Mouse (Mus musculus): ENCODE measurements around the gene Lsm10. TPM values are rescaled to one million over a fixed set of nuclear protein-coding genes. Genes with fewer than 3 reads are reported as not detected.

Gene Lsm10
- polyA plus RNA-seq, 1 experiment from 2014 or later = 54.1 TPM

GRCm38 (mm10) chr4:126111153-126111549 lies 14.7 kb downstream of the Lsm10 start:
- Histone ChIP-seq H3K9me3 (ENCODE audit: control insufficient read depth, low read length) (no peaks in the 10 kb centered on the region), H3K27me3 (replicated peaks; ENCODE audit: control insufficient read depth, insufficient read depth, low read length) (no peaks in the 10 kb centered on the region), H3K27ac (replicated peaks; ENCODE audit: low read depth, low read length) (peak overlapping the region; percentile 67), H3K36me3 (ENCODE audit: control insufficient read depth, insufficient read depth, low read length) (no peaks in the 10 kb centered on the region), H3K4me3 (ENCODE audit: low read depth, low read length) (no peak overlapping the region), H3K4me1 (ENCODE audit: control insufficient read depth, insufficient read depth, low read length) (peaks cover 23% of the 10 kb centered on the region), H3K4me2 (ENCODE audit: low read depth, low read length) (peak overlapping the region; percentile 23), H3K9ac (ENCODE audit: low read depth, low read length) (peak overlapping the region; percentile 10)
- ATAC-seq (ENCODE audit: low read depth) (0 out of 2 replicates have a peak, but pooled peaks have one; percentile 1), DNase-seq (ENCODE audit: low spot score) (no peak)
- WGBS = 15% methylated on average over 7 of the region's 7 CpGs

DNA sequence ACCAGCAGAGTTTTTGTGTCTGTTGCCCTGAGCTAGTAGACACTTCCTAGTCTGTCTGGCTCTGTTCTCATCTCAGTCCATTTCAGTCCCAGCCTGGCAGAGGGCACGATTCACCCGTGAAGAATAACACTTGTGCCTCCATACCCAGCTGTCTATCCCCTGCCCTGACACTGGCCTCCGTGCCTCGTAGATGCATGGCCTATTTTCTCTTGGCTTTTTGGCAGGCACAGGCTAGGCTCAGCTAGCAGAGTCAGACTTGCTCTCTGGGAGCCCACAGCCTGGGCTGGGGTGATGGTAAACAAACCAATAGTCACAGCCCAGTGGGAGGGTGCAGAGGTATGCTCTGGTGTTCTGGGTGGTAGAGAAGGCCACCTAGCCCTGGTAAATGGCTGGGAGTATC lies 16.8 kb downstream of the Lsm10 start:
- ATAC-seq (ENCODE audit: low read depth) (no peak), DNase-seq (ENCODE audit: low spot score) (no peak)
- Histone ChIP-seq H3K9ac (ENCODE audit: low read depth, low read length) (no peak overlapping the region), H3K27me3 (replicated peaks; ENCODE audit: control insufficient read depth, insufficient read depth, low read length) (no peaks in the 10 kb centered on the region), H3K27ac (replicated peaks; ENCODE audit: low read depth, low read length) (no peak overlapping the region), H3K4me3 (ENCODE audit: low read depth, low read length) (no peak overlapping the region), H3K4me2 (ENCODE audit: low read depth, low read length) (no peak overlapping the region), H3K9me3 (ENCODE audit: control insufficient read depth, low read length) (no peaks in the 10 kb centered on the region), H3K36me3 (ENCODE audit: control insufficient read depth, insufficient read depth, low read length) (peaks cover 3% of the 10 kb centered on the region; the same call in 1 of the 2 replicates), H3K4me1 (ENCODE audit: control insufficient read depth, insufficient read depth, low read length) (peaks cover 23% of the 10 kb centered on the region)
- WGBS = 69% methylated on average over 4 of the region's 4 CpGs

GRCm38 (mm10) chr4:126113943-126114342 lies 17.5 kb downstream of the Lsm10 start:
- DNase-seq (ENCODE audit: low spot score) (peak; percentile 24), ATAC-seq (ENCODE audit: low read depth) (no peak)
- Histone ChIP-seq H3K27ac (replicated peaks; ENCODE audit: low read depth, low read length) (no peak overlapping the region), H3K9ac (ENCODE audit: low read depth, low read length) (no peak overlapping the region), H3K27me3 (replicated peaks; ENCODE audit: control insufficient read depth, insufficient read depth, low read length) (no peaks in the 10 kb centered on the region), H3K36me3 (ENCODE audit: control insufficient read depth, insufficient read depth, low read length) (peaks cover 3% of the 10 kb centered on the region; the same call in 1 of the 2 replicates), H3K9me3 (ENCODE audit: control insufficient read depth, low read length) (no peaks in the 10 kb centered on the region), H3K4me2 (ENCODE audit: low read depth, low read length) (no peak overlapping the region), H3K4me1 (ENCODE audit: control insufficient read depth, insufficient read depth, low read length) (peaks cover 20% of the 10 kb centered on the region), H3K4me3 (ENCODE audit: low read depth, low read length) (no peak overlapping the region)
- 16% methylated on average over 4 of the region's 6 CpGs for WGBS

DNA sequence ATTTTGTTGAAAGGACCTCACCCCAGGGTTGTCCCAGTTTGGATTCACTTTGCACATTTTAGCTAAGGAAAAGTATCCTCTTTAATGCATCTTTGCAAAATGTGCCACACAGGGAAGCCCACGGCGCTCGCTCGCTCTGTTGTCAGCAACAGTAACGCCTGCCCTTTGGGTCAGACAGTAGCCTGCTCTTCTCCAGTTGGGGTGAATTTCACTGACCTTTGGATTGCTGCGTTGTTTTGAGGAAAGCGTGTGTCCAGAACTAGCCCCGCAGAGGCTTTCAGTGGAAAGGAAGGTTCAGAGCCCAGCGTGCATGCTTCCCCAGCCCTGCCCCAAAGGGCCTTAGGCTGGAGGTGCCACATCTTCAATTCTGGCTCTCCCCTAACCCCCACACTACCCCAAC lies 19.0 kb downstream of the Lsm10 start:
- H3K9ac ChIP-seq (ENCODE audit: low read depth, low read length) = no peak overlapping the region
- H3K27me3 ChIP-seq (replicated peaks; ENCODE audit: control insufficient read depth, insufficient read depth, low read length) = no peaks in the 10 kb centered on the region
- peaks cover 3% of the 10 kb centered on the region; the same call in 1 of the 2 replicates for H3K36me3 ChIP-seq (ENCODE audit: control insufficient read depth, insufficient read depth, low read length)
- 77% methylated on average over 9 of the region's 9 CpGs for WGBS
- H3K4me2 ChIP-seq (ENCODE audit: low read depth, low read length) = no peak overlapping the region
- ATAC-seq (ENCODE audit: low read depth) (no peak), DNase-seq (ENCODE audit: low spot score) (no peak)
- no peaks in the 10 kb centered on the region for H3K9me3 ChIP-seq (ENCODE audit: control insufficient read depth, low read length)
- H3K4me1 ChIP-seq (ENCODE audit: control insufficient read depth, insufficient read depth, low read length) = peaks cover 9% of the 10 kb centered on the region
- no peak overlapping the region for H3K4me3 ChIP-seq (ENCODE audit: low read depth, low read length)
- no peak overlapping the region for H3K27ac ChIP-seq (replicated peaks; ENCODE audit: low read depth, low read length)

- Histone ChIP-seq H3K36me3 (ENCODE audit: control insufficient read depth, insufficient read depth, low read length) (peaks cover 3% of the 10 kb centered on the region; the same call in 1 of the 2 replicates), H3K4me3 (ENCODE audit: low read depth, low read length) (no peak overlapping the region), H3K4me1 (ENCODE audit: control insufficient read depth, insufficient read depth, low read length) (peaks cover 3% of the 10 kb centered on the region), H3K27me3 (replicated peaks; ENCODE audit: control insufficient read depth, insufficient read depth, low read length) (no peaks in the 10 kb centered on the region), H3K4me2 (ENCODE audit: low read depth, low read length) (no peak overlapping the region), H3K9me3 (ENCODE audit: control insufficient read depth, low read length) (peaks cover 2% of the 10 kb centered on the region; the same call in 1 of the 2 replicates), H3K27ac (replicated peaks; ENCODE audit: low read depth, low read length) (no peak overlapping the region), H3K9ac (ENCODE audit: low read depth, low read length) (no peak overlapping the region)
- ATAC-seq (ENCODE audit: low read depth) (peak; percentile 54; the same call in 1 of the 2 replicates), DNase-seq (ENCODE audit: low spot score) (peak; percentile 19)
- 68% methylated on average over 6 of the region's 6 CpGs for WGBS
Measured at GRCm38 (mm10) chr4:126115871-126116521, 19.6 kb downstream of the Lsm10 start.

DNA sequence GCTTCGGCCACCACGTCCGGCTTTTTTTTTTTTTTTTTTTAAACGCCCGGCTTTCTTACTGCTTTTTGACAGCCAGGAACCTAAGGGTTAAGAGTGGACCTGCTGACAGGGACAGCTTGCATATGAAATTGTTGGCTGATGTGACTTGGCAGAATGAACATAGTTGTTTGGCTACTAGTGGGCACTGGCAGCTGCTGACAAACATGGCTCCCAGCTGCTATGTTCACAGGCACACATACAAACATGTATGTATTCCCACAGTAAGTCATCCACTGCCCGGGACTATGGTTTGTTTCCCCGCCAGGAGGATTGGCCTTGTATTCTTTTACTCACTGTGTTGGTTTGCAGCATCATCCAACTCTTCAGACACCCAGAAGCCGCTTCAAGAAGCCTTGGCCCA lies 20.7 kb downstream of the Lsm10 start:
- H3K9ac ChIP-seq (ENCODE audit: low read depth, low read length) = no peak overlapping the region
- H3K27ac ChIP-seq (replicated peaks; ENCODE audit: low read depth, low read length) = no peak overlapping the region
- no peaks in the 10 kb centered on the region for H3K4me1 ChIP-seq (ENCODE audit: control insufficient read depth, insufficient read depth, low read length)
- WGBS = 77% methylated on average over 8 of the region's 8 CpGs
- peaks cover 3% of the 10 kb centered on the region for H3K36me3 ChIP-seq (ENCODE audit: control insufficient read depth, insufficient read depth, low read length)
- H3K9me3 ChIP-seq (ENCODE audit: control insufficient read depth, low read length) = peaks cover 10% of the 10 kb centered on the region; the same call in 1 of the 2 replicates
- ATAC-seq (ENCODE audit: low read depth) (no peak), DNase-seq (ENCODE audit: low spot score) (no peak)
- H3K27me3 ChIP-seq (replicated peaks; ENCODE audit: control insufficient read depth, insufficient read depth, low read length) = no peaks in the 10 kb centered on the region
- H3K4me3 ChIP-seq (ENCODE audit: low read depth, low read length) = no peak overlapping the region
- H3K4me2 ChIP-seq (ENCODE audit: low read depth, low read length) = no peak overlapping the region

GRCm38 (mm10) chr4:126118651-126119050 lies 22.2 kb downstream of the Lsm10 start:
- DNase-seq (ENCODE audit: low spot score) (no peak), ATAC-seq (ENCODE audit: low read depth) (no peak)
- Histone ChIP-seq H3K27me3 (replicated peaks; ENCODE audit: control insufficient read depth, insufficient read depth, low read length) (no peaks in the 10 kb centered on the region), H3K4me1 (ENCODE audit: control insufficient read depth, insufficient read depth, low read length) (no peaks in the 10 kb centered on the region), H3K4me3 (ENCODE audit: low read depth, low read length) (no peak overlapping the region), H3K9me3 (ENCODE audit: control insufficient read depth, low read length) (peaks cover 10% of the 10 kb centered on the region; the same call in 1 of the 2 replicates), H3K4me2 (ENCODE audit: low read depth, low read length) (no peak overlapping the region), H3K9ac (ENCODE audit: low read depth, low read length) (0 out of 2 replicates have a peak overlapping the region, but pooled peaks have one; percentile 22), H3K27ac (replicated peaks; ENCODE audit: low read depth, low read length) (no peak overlapping the region), H3K36me3 (ENCODE audit: control insufficient read depth, insufficient read depth, low read length) (peaks cover 3% of the 10 kb centered on the region)
- WGBS = 78% methylated on average over 4 of the region's 4 CpGs

DNA sequence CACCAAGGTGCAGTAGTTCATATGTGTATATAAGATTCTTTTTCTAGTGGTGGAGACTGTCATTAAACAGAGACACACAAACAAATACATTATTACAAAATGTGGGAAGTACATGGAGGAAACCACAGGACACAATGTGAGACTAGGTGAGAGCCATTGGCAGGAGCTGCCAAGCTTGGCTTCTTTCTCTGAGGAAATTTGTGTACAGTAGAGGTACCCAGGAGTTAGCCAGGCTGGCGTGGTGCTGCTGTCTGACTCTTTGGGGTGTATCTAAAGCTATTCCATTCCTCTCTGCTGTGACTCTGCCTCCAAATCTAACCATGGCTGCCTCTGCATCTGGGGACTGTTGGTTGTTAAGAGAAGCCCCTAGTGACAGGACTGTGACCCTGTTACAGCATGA lies 22.6 kb downstream of the Lsm10 start:
- Histone ChIP-seq H3K27me3 (replicated peaks; ENCODE audit: control insufficient read depth, insufficient read depth, low read length) (no peaks in the 10 kb centered on the region), H3K36me3 (ENCODE audit: control insufficient read depth, insufficient read depth, low read length) (peaks cover 3% of the 10 kb centered on the region), H3K9me3 (ENCODE audit: control insufficient read depth, low read length) (peaks cover 10% of the 10 kb centered on the region; the same call in 1 of the 2 replicates), H3K4me2 (ENCODE audit: low read depth, low read length) (no peak overlapping the region), H3K4me1 (ENCODE audit: control insufficient read depth, insufficient read depth, low read length) (no peaks in the 10 kb centered on the region), H3K9ac (ENCODE audit: low read depth, low read length) (no peak overlapping the region), H3K4me3 (ENCODE audit: low read depth, low read length) (no peak overlapping the region), H3K27ac (replicated peaks; ENCODE audit: low read depth, low read length) (no peak overlapping the region)
- DNase-seq (ENCODE audit: low spot score) (no peak), ATAC-seq (ENCODE audit: low read depth) (no peak)
- 79% methylated on average over 1 of the region's 1 CpGs for WGBS

GRCm38 (mm10) chr4:126120052-126120451 lies 23.6 kb downstream of the Lsm10 start:
- Histone ChIP-seq H3K4me2 (ENCODE audit: low read depth, low read length) (no peak overlapping the region), H3K27me3 (replicated peaks; ENCODE audit: control insufficient read depth, insufficient read depth, low read length) (no peaks in the 10 kb centered on the region), H3K36me3 (ENCODE audit: control insufficient read depth, insufficient read depth, low read length) (peaks cover 10% of the 10 kb centered on the region), H3K9me3 (ENCODE audit: control insufficient read depth, low read length) (peaks cover 10% of the 10 kb centered on the region; the same call in 1 of the 2 replicates), H3K4me3 (ENCODE audit: low read depth, low read length) (no peak overlapping the region), H3K9ac (ENCODE audit: low read depth, low read length) (no peak overlapping the region), H3K4me1 (ENCODE audit: control insufficient read depth, insufficient read depth, low read length) (no peaks in the 10 kb centered on the region), H3K27ac (replicated peaks; ENCODE audit: low read depth, low read length) (no peak overlapping the region)
- 94% methylated on average over 5 of the region's 5 CpGs for WGBS
- ATAC-seq (ENCODE audit: low read depth) (no peak), DNase-seq (ENCODE audit: low spot score) (no peak)

Measured in embryonic facial prominence, embryonic 14.5 days (tissue).